Mouse (Mus musculus) central nervous system, embryonic 14 days (tissue): ENCODE results near the gene Aspscr1. TPM values are rescaled to one million over a fixed set of nuclear protein-coding genes. Genes with fewer than 3 reads are reported as not detected.

ENCODE experiments used
- polyA plus RNA-seq: library from polyadenylated mRNA; depleted of rRNA; stranded (reverse); fragments of >200 nt; gene quantifications from 2 replicates; pipeline ENCODE4 v1.2.3, GENCODE M21; 2012; rRNA removed

Aspscr1 gene
- 88.0 and 94.4 TPM in 2 replicates for polyA plus RNA-seq

GRCm38 (mm10) chr11:120672687-120673593, at the start of gene Aspscr1:
Gene Aspscr1, plus strand, starts transcription at chr11:120672973.

DNA sequence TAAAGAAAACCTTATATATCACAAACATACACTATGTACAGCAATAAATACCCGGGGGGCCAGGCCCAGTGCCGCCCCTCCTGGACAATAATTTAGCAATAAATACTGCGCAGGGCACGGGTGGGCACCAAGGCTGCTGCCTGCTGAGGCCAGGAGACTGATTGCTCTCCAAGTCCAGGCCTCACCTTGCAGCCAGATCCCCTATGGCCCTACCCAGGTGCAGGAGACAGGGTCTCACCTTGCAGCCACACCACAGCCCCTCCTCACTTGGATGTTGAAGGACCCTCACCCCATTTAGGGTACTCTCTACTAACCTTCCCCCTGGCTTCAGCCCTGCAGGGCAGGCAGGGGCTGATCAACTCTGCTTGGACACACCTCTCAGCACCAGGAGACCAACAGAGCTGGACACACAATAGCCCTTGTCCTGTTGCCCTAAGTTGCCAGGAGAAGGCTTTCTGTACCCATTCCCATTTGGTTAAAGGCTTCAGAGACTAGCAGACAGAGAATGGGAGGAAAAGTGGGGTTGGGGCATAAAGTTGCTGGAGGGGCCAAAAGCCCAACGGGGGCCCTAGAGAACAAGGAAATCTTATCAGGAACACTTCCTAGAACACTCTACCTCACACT, 47.5 kb upstream of the Aspscr1 start, which contains the start of gene Sirt7:
TSS of gene Sirt7 (minus strand) at position 89 of the 624 bp plus-strand sequence.

GRCm38 (mm10) chr11:120633520-120634343, 39.0 kb upstream of the Aspscr1 start, which contains the start of gene Mafg:
Gene Mafg, minus strand, starts transcription at chr11:120633600.

DNA sequence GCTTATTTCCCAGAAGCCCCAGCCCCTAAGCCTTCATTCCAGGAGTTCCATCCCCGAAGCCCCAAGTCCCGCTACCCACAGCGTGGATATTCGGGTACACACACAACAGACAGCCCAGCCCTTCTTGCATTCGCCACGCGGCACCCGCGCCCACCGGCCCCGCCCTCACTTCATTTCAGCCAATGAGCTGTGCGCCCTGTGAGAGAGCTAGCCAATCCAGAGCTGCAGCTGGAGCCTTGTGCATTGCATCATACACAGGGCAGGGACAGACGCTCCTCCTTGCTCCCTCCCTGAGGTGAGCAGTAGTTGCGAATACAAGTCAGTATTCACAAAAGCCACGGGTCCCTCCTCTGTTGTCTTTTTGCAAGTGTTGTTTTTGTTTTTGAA, 29.2 kb upstream of the Aspscr1 start, which contains the start of gene Pycr1:
TSS of gene Pycr1 (minus strand) at position 169 of the 387 bp plus-strand sequence.

DNA sequence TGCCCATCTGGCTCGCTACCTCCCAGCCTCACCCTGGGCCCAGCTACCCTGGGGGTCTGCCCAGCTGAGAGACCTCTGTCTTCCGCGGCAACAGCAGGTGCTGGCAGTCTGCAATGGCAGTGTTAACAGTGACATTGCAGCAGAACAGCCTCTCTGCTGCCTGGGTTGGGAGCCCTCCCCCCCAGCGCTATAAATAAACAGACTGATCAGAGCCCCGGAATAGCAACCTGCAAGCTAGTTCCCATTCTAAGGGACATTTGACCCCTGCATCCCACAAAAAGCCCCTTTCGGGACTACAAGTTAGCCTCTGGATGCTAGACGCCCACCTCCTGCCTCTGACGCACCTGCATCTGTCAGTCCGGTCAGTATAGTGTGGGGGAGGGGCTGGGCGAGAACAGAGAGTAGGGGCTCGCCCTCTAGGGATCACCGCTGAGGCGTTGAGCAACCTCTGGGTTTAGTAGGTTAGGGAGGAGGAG, 24.7 kb upstream of the Aspscr1 start, which contains the start of gene Myadml2:
TSS of gene Myadml2 (minus strand) at position 158 of the 476 bp plus-strand sequence.

DNA sequence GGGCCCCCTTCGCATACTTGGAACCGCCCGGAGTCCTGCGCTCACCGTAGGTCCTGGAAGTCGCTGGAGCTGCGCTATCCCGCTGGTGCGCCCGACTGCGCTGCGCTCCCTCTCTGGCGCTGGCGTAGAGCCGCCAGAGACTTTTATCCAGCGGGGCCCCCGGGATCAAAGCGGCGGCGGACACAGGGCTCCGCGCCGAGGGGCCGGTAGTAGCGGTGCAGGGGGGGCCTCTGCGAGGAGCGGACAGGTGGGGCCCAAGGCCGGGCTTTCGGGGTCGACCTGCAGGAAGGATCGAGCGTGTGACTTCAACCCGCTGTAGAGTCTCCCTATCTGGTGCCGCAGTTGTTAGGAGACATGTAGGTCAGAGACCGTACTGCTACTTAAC, 11.7 kb upstream of the Aspscr1 start, which contains the start of gene Notum:
TSS of gene Notum (minus strand) at position 100 of the 385 bp plus-strand sequence.

DNA sequence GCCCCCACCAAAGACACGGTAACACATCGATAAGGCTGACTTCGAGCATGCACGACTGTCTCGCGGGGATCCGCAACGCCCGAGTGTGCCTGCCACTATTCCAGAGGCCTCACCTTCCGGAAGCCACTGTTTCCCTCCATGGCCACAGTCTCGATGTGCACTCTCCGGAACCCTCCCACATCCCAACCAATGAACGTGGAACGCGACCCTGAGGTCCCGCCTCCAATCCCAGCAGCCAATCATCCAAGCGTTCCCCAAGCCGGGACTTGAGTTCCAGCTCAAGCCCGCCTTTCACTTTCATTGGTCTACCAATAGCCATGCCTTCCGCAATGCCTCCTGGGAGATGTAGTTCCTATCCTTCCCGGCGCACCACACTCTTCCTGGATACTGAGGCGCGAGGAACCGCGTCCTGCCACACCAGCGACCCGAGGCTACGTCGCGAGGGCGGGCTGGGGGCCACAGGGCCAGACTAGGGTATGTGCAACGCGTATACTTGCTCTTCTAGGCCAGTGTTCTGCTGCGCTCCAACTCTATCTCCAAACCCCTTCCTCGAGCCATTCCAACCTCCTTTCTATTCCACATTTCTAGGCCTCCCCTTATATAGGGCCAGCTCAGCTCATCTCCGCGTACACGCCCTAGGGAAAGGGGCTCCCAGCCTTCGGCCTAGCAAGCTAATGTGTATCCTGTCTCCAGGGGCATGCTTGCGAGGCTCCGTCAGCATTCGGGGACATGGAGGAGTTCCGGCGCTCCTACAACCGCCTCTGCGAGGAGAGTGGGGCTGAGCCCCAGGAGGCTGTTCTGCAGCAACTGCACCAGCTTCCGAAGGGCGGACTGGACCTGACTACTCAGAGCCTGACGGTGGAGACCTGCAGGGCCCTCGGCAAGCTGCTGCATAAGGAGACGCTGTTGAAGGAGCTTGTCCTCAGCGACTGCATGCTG, 41.1 kb downstream of the Aspscr1 start, which contains the start of the genes Cenpx and Lrrc45:
TSS of gene Cenpx (minus strand) at position 159 of the 939 bp plus-strand sequence.
TSS of gene Lrrc45 (plus strand) at position 346 of the 939 bp plus-strand sequence.

GRCm38 (mm10) chr11:120721124-120722066, 48.6 kb downstream of the Aspscr1 start, which contains the start of gene Rac3:
Gene Rac3, plus strand, starts transcription at chr11:120721470.

DNA sequence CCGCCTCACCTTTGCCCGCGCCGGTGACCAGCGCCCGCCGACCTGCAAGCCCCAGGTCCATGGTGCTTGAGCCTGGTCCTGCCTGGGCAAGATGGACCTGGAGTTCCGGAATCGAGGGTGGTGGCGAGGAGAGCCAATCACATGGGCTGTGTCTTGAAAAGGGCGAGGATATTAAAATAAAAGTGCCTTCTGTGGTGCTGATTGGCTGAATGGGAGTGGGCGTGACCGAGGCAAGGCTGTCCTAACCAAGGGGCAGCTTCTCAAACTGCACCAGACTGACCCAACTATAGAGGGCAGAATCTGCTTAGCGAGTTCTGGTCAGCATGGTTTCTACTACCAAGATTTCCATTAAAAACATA, 54.4 kb downstream of the Aspscr1 start, which contains the start of gene Dcxr:
TSS of gene Dcxr (minus strand) at position 113 of the 359 bp plus-strand sequence.

GRCm38 (mm10) chr11:120731858-120732680, 59.3 kb downstream of the Aspscr1 start, which contains the start of gene Cbr2:
Gene Cbr2, minus strand, starts transcription at chr11:120732114.

Other genes with a start within 250 kb of the Aspscr1 start
- 49.9 and 50.5 TPM in 2 replicates for gene Nploc4, start 235.3 kb upstream of the Aspscr1 start, polyA plus RNA-seq
- 0.14 TPM in 1 of 2 replicates, not detected in the other for gene Tspan10, start 230.3 kb upstream of the Aspscr1 start, polyA plus RNA-seq
- gene Pde6g, start 219.5 kb upstream of the Aspscr1 start, polyA plus RNA-seq = 0.29 and 0.44 TPM in 2 replicates
- 8.3 and 9.0 TPM in 2 replicates for gene Oxld1, start 214.9 kb upstream of the Aspscr1 start, polyA plus RNA-seq
- 34.1 and 34.7 TPM in 2 replicates for gene Ccdc137, start 214.9 kb upstream of the Aspscr1 start, polyA plus RNA-seq
- gene Arl16, start 205.4 kb upstream of the Aspscr1 start, polyA plus RNA-seq = 40.3 and 40.8 TPM in 2 replicates
- gene Mrpl12, start 188.4 kb upstream of the Aspscr1 start, polyA plus RNA-seq = 101 and 106 TPM in 2 replicates
- 42.9 and 47.1 TPM in 2 replicates for gene Slc25a10, start 181.1 kb upstream of the Aspscr1 start, polyA plus RNA-seq
- 0.25 and 1.1 TPM in 2 replicates for gene Gcgr, start 142.3 kb upstream of the Aspscr1 start, polyA plus RNA-seq
- gene Mcrip1, start 123.2 kb upstream of the Aspscr1 start, polyA plus RNA-seq = 208 and 216 TPM in 2 replicates
- gene Ppp1r27, start 121.8 kb upstream of the Aspscr1 start, polyA plus RNA-seq = 0.59 TPM in 1 of 2 replicates, not detected in the other
- gene P4hb, start 99.7 kb upstream of the Aspscr1 start, polyA plus RNA-seq = 209 and 309 TPM in 2 replicates
- 455 and 517 TPM in 2 replicates for gene Arhgdia, start 91.3 kb upstream of the Aspscr1 start, polyA plus RNA-seq
- 136 and 151 TPM in 2 replicates for gene Alyref, start 74.6 kb upstream of the Aspscr1 start, polyA plus RNA-seq
- 168 and 170 TPM in 2 replicates for gene Anapc11, start 74.6 kb upstream of the Aspscr1 start, polyA plus RNA-seq
- gene Npb, start 64.5 kb upstream of the Aspscr1 start, polyA plus RNA-seq = 0.73 and 1.2 TPM in 2 replicates
- 272 and 279 TPM in 2 replicates for gene Pcyt2, start 55.0 kb upstream of the Aspscr1 start, polyA plus RNA-seq
- gene Sirt7, start 47.7 kb upstream of the Aspscr1 start, polyA plus RNA-seq = 74.5 and 74.8 TPM in 2 replicates
- 52.3 and 57.4 TPM in 2 replicates for gene Mafg, start 39.4 kb upstream of the Aspscr1 start, polyA plus RNA-seq
- gene Pycr1, start 29.2 kb upstream of the Aspscr1 start, polyA plus RNA-seq = 22.8 and 29.0 TPM in 2 replicates
- 0.11 and 0.58 TPM in 2 replicates for gene Myadml2, start 24.8 kb upstream of the Aspscr1 start, polyA plus RNA-seq
- 1.9 and 3.2 TPM in 2 replicates for gene Notum, start 11.8 kb upstream of the Aspscr1 start, polyA plus RNA-seq
- gene Cenpx, start 40.8 kb downstream of the Aspscr1 start, polyA plus RNA-seq = 71.4 and 77.3 TPM in 2 replicates
- gene Lrrc45, start 41.0 kb downstream of the Aspscr1 start, polyA plus RNA-seq = 125 and 127 TPM in 2 replicates
- gene Rac3, start 48.5 kb downstream of the Aspscr1 start, polyA plus RNA-seq = 346 and 390 TPM in 2 replicates
- gene Dcxr, start 54.3 kb downstream of the Aspscr1 start, polyA plus RNA-seq = 11.1 and 11.3 TPM in 2 replicates
- 0.57 and 5.7 TPM in 2 replicates for gene Cbr2, start 59.1 kb downstream of the Aspscr1 start, polyA plus RNA-seq
- gene Hmga1b, start 89.8 kb downstream of the Aspscr1 start, polyA plus RNA-seq = 1.6 and 1.7 TPM in 2 replicates
- 103 and 114 TPM in 2 replicates for gene Rfng, start 111.2 kb downstream of the Aspscr1 start, polyA plus RNA-seq
- gene Gps1, start 111.3 kb downstream of the Aspscr1 start, polyA plus RNA-seq = 278 and 290 TPM in 2 replicates
- gene Dus1l, start 123.4 kb downstream of the Aspscr1 start, polyA plus RNA-seq = 48.0 and 49.8 TPM in 2 replicates
- gene Fasn, start 151.6 kb downstream of the Aspscr1 start, polyA plus RNA-seq = 238 and 256 TPM in 2 replicates